Mouse (Mus musculus): Measurements from ENCODE around the gene Tex14. TPM values are rescaled to one million over a fixed set of nuclear protein-coding genes. Genes with fewer than 3 reads are reported as not detected.
A peak's percentile ranks its signal among the peaks of the same experiment; 100 is the strongest.
"Not testable (repeated sequence)": the region's sequence is repeated elsewhere in the genome, so short reads cannot be mapped to it uniquely, and the experiment has no call there.

Tex14 gene
- polyA plus RNA-seq, 1 experiment from 2014 or later, result 1.7 TPM

DNA sequence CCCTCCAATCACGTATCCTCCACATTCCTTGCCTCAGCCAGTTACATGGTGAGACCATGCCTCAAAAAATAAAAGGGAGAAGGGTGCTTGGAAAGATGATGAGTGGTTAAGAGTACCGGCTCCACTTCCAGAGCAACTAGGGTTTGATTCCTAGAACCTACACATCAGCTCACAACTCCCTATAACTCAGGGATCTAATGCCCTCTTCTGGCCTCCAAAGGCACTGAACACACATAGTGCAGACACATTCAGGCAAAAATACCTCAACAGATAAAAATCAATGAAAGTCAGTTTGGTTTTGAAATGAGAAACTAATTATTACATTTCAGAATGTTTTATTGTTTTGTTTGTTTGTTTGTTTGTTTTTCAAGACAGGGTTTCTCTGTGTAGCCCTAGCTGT lies 6.5 kb upstream of the Tex14 start:
- H3K27me3 ChIP-seq, result no peaks in the 10 kb centered on the region
- no peak overlapping the region for H3K4me2 ChIP-seq (replicated peaks)
- WGBS, result 89% methylated on average over 2 of the region's 2 CpGs
- no peak overlapping the region for H3K27ac ChIP-seq (replicated peaks)
- peaks cover 7% of the 10 kb centered on the region; the same call in 1 of the 2 replicates for H3K36me3 ChIP-seq
- H3K4me3 ChIP-seq (replicated peaks), result no peak overlapping the region
- H3K9me3 ChIP-seq (replicated peaks), result no peaks in the 10 kb centered on the region
- no peak for ATAC-seq (ENCODE audit: insufficient number of reproducible peaks, low FRiP score, low TSS enrichment, low read depth)
- no peaks in the 10 kb centered on the region for H3K4me1 ChIP-seq
- H3K9ac ChIP-seq, result no peak overlapping the region

DNA sequence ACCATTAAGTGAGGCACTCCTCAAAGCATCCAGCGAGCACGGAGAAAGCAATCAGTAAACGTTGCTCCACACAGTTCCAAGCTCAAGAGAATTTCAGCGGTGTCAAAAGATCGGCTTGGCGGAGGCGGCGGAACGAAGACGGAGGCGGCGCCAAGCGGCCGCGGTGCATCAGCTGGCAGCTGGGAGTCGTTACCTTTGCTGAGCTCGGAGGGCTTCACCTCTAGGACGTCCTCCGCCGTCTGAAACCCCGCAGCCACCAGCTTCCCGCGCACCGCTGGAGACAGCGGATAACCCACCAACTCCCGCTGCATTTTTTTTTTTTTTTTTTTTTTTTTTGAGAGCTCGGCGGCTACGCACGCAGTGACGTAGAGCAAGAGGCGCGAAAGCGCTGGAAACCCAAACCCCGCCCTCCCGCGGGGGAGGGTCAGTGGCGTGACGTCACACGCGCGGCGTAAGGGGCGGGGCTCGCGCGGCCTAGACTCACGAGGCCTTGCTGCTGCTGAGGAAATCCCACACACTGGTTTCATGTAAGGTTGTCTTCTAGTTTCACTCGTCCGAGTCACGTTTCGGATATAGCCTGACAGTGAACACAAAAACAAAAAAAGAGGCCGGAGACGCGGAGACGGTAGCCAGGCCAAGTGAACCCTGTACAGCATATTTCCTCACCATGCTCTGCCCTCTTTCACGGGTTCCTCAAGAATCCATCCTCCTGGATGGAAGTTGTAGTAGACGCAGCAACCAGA lies 583 bp upstream of the Tex14 start:
- 2% methylated on average over 58 of the region's 58 CpGs for WGBS
- H3K36me3 ChIP-seq, result peaks cover 7% of the 10 kb centered on the region; the same call in 1 of the 2 replicates
- H3K27me3 ChIP-seq, result no peaks in the 10 kb centered on the region
- H3K9me3 ChIP-seq (replicated peaks), result no peaks in the 10 kb centered on the region
- peak overlapping the region; percentile 69 for H3K4me2 ChIP-seq (replicated peaks)
- peak overlapping the region; percentile 64 for H3K4me3 ChIP-seq (replicated peaks)
- H3K4me1 ChIP-seq, result peaks cover 6% of the 10 kb centered on the region
- peak; percentile 94 for ATAC-seq (ENCODE audit: insufficient number of reproducible peaks, low FRiP score, low TSS enrichment, low read depth)
- H3K27ac ChIP-seq (replicated peaks), result peak overlapping the region; percentile 95
- H3K9ac ChIP-seq, result peak overlapping the region; percentile 64

DNA sequence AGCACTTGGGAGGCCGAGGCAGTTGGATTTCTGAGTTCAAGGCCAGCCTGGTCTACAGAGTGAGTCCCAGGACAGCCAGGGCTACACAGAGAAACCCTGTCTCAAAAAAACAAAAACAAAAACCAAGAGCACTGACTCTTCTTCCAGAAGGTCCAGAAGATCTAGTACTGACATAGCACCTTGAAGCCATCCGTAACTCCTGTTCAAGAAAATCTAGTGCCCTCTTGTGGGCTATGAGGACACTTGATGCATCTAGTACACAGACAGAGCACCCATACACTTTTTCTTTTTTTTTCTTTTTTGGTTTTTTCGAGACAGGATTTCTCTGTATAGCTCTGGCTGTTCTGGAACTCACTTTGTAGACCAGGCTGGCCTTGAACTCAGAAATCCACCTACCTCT lies 8.5 kb downstream of the Tex14 start:
- 65% methylated on average over 3 of the region's 3 CpGs for WGBS
- not testable (repeated sequence) for H3K4me1 ChIP-seq; ATAC-seq (ENCODE audit: insufficient number of reproducible peaks, low FRiP score, low TSS enrichment, low read depth)

DNA sequence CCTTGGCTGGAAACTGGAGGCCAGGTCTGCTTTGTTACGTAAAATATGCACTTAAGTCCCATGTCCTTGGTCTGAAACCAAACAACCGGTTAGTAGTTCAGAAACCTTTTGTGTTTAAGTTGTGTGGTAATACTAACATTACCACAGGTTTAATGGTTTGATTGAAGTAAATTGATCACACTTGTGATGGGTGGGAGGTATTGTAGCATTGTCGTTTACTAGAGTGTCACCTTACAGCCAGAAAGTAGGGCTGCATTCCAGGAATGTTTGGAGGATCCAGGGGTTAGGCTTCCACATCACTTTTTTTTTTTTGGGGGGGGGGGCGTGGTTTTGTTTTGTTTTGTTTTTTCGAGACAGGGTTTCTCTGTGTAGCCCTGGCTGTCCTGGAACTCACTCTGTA lies 11.3 kb downstream of the Tex14 start:
- Histone ChIP-seq H3K4me1 (no peaks in the 10 kb centered on the region), H3K9me3 (replicated peaks) (no peaks in the 10 kb centered on the region)
- no peak for ATAC-seq (ENCODE audit: insufficient number of reproducible peaks, low FRiP score, low TSS enrichment, low read depth)

More for the DNA sequence above, 8.5 kb downstream of the Tex14 start:
- not testable (repeated sequence) for H3K36me3 ChIP-seq; H3K9ac ChIP-seq; H3K4me3 ChIP-seq (replicated peaks); H3K27ac ChIP-seq (replicated peaks); H3K9me3 ChIP-seq (replicated peaks); H3K4me2 ChIP-seq (replicated peaks); H3K27me3 ChIP-seq

GRCm38 (mm10) chr11:87420861-87421260 lies 16.0 kb downstream of the Tex14 start:
- H3K27me3 ChIP-seq, result no peaks in the 10 kb centered on the region
- no peak for ATAC-seq (ENCODE audit: insufficient number of reproducible peaks, low FRiP score, low TSS enrichment, low read depth)

More for the DNA sequence above, 11.3 kb downstream of the Tex14 start:
- 38% methylated on average over 5 of the region's 5 CpGs for WGBS
- H3K36me3 ChIP-seq, result no peaks in the 10 kb centered on the region
- no peak overlapping the region for H3K4me2 ChIP-seq (replicated peaks)
- no peak overlapping the region for H3K27ac ChIP-seq (replicated peaks)
- no peak overlapping the region for H3K4me3 ChIP-seq (replicated peaks)
- H3K9ac ChIP-seq, result no peak overlapping the region
- H3K27me3 ChIP-seq, result no peaks in the 10 kb centered on the region

GRCm38 (mm10) chr11:87421760-87422201 lies 16.9 kb downstream of the Tex14 start:
- Histone ChIP-seq H3K36me3 (no peaks in the 10 kb centered on the region), H3K9me3 (replicated peaks) (no peaks in the 10 kb centered on the region), H3K9ac (0 out of 2 replicates have a peak overlapping the region, but pooled peaks have one; percentile 16), H3K4me2 (replicated peaks) (peak overlapping the region; percentile 51), H3K4me1 (peaks cover 16% of the 10 kb centered on the region; the same call in 1 of the 2 replicates), H3K4me3 (replicated peaks) (peak overlapping the region; percentile 44), H3K27ac (replicated peaks) (peak overlapping the region; percentile 95), H3K27me3 (no peaks in the 10 kb centered on the region)
- 16% methylated on average over 6 of the region's 6 CpGs for WGBS
- ATAC-seq (ENCODE audit: insufficient number of reproducible peaks, low FRiP score, low TSS enrichment, low read depth), result no peak

More at GRCm38 (mm10) chr11:87420861-87421260, 16.0 kb downstream of the Tex14 start:
- Histone ChIP-seq H3K9ac (no peak overlapping the region), H3K27ac (replicated peaks) (no peak overlapping the region), H3K36me3 (no peaks in the 10 kb centered on the region), H3K4me3 (replicated peaks) (no peak overlapping the region), H3K9me3 (replicated peaks) (no peaks in the 10 kb centered on the region), H3K4me1 (peaks cover 16% of the 10 kb centered on the region; the same call in 1 of the 2 replicates), H3K4me2 (replicated peaks) (no peak overlapping the region)

GRCm38 (mm10) chr11:87422511-87423340 lies 17.9 kb downstream of the Tex14 start:
- WGBS, result under 1% methylated on average over 26 of the region's 26 CpGs
- Histone ChIP-seq H3K27ac (replicated peaks) (peak overlapping the region; percentile 95), H3K9me3 (replicated peaks) (no peaks in the 10 kb centered on the region), H3K9ac (0 out of 2 replicates have a peak overlapping the region, but pooled peaks have one; percentile 16), H3K4me1 (peaks cover 16% of the 10 kb centered on the region; the same call in 1 of the 2 replicates), H3K4me3 (replicated peaks) (peak overlapping the region; percentile 44), H3K4me2 (replicated peaks) (peak overlapping the region; percentile 51), H3K27me3 (no peaks in the 10 kb centered on the region), H3K36me3 (no peaks in the 10 kb centered on the region)
- peak; percentile 83 for ATAC-seq (ENCODE audit: insufficient number of reproducible peaks, low FRiP score, low TSS enrichment, low read depth)

DNA sequence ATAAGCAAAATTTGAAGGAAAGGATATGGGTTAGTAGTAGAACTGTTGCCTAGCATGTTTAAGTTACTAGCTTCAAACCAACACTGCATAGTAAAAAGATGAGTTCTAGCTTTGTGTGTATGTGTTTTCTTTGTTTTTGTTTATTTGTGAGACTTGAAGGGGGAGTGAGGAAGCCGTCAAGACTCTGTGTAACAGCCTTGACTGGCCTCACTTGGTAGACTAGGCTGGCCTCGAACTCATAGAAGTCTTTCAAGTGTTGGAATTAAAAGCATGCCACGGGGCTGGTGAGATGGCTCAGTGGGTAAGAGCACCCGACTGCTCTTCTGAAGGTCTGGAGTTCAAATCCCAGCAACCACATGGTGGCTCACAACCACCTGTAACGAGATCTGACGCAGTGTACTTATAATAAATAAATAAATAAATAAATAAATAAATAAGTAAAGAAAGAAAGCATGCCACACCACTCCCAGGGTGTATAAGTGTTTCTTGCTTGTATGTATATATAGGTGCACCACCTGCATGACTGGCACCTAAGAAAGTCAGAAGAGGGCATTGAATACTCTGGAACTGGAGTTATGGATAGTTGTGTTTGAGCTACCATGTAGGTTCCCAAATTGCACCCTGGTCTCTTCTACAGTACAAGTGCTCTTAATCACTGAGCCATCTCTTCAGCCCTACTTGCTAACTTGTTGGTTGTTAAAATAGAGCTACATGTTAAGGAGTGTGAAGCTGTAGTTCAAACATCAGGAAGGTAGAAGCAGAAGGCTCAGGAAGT lies 18.9 kb downstream of the Tex14 start:
- H3K9me3 ChIP-seq (replicated peaks), result no peaks in the 10 kb centered on the region
- no peak overlapping the region for H3K4me3 ChIP-seq (replicated peaks)
- no peak overlapping the region for H3K9ac ChIP-seq
- H3K27ac ChIP-seq (replicated peaks), result peak overlapping the region; percentile 95
- ATAC-seq (ENCODE audit: insufficient number of reproducible peaks, low FRiP score, low TSS enrichment, low read depth), result no peak
- H3K36me3 ChIP-seq, result no peaks in the 10 kb centered on the region
- H3K4me2 ChIP-seq (replicated peaks), result no peak overlapping the region
- no peaks in the 10 kb centered on the region for H3K27me3 ChIP-seq
- peaks cover 16% of the 10 kb centered on the region; the same call in 1 of the 2 replicates for H3K4me1 ChIP-seq
- WGBS, result 43% methylated on average over 6 of the region's 6 CpGs

GRCm38 (mm10) chr11:87426121-87426449 lies 21.2 kb downstream of the Tex14 start:
- no peaks in the 10 kb centered on the region for H3K36me3 ChIP-seq
- H3K9me3 ChIP-seq (replicated peaks), result no peaks in the 10 kb centered on the region
- peak overlapping the region; percentile 44 for H3K4me2 ChIP-seq (replicated peaks)
- H3K4me1 ChIP-seq, result peaks cover 16% of the 10 kb centered on the region; the same call in 1 of the 2 replicates
- no peaks in the 10 kb centered on the region for H3K27me3 ChIP-seq
- no peak for ATAC-seq (ENCODE audit: insufficient number of reproducible peaks, low FRiP score, low TSS enrichment, low read depth)
- H3K4me3 ChIP-seq (replicated peaks), result peak overlapping the region; percentile 42
- WGBS, result under 1% methylated on average over 7 of the region's 7 CpGs
- H3K9ac ChIP-seq, result no peak overlapping the region
- H3K27ac ChIP-seq (replicated peaks), result peak overlapping the region; percentile 82; the same call in 1 of the 2 replicates

- not testable (repeated sequence) for H3K9ac ChIP-seq; H3K27me3 ChIP-seq; H3K36me3 ChIP-seq; H3K9me3 ChIP-seq (replicated peaks)
- Histone ChIP-seq H3K4me3 (replicated peaks) (peak overlapping the region; percentile 42), H3K27ac (replicated peaks) (peak overlapping the region; percentile 82), H3K4me2 (replicated peaks) (peak overlapping the region; percentile 44), H3K4me1 (peaks cover 16% of the 10 kb centered on the region; the same call in 1 of the 2 replicates)
- ATAC-seq (ENCODE audit: insufficient number of reproducible peaks, low FRiP score, low TSS enrichment, low read depth), result peak; percentile 90
- WGBS, result under 1% methylated on average over 24 of the region's 24 CpGs
Observed at GRCm38 (mm10) chr11:87426450-87427250, 21.8 kb downstream of the Tex14 start.

Measured in embryonic facial prominence, embryonic 15.5 days (tissue).